Mouse (Mus musculus) small intestine, adult 2 months (tissue): ENCODE results near the gene R3hdm1.

Experiments used
- CTCF ChIP-seq: fragments of 200-500 bp; IDR thresholded peaks from 2 replicates; pipeline ENCODE4 v1.5.1; 2012; ENCODE audit warnings: low read depth, mild to moderate bottlenecking, control low read depth, inconsistent platforms, low read length, moderate library complexity, mixed read lengths; ENCODE audit not compliant: insufficient replicate concordance, insufficient read length; ENCODE audit errors: extremely low read depth
- POLR2A ChIP-seq: fragments of 200-500 bp; IDR thresholded peaks from 2 replicates; pipeline ENCODE4 v1.6.1; 2012; ENCODE audit warnings: low read depth, mild to moderate bottlenecking, control low read depth, inconsistent platforms, low read length, moderate library complexity

DNA sequence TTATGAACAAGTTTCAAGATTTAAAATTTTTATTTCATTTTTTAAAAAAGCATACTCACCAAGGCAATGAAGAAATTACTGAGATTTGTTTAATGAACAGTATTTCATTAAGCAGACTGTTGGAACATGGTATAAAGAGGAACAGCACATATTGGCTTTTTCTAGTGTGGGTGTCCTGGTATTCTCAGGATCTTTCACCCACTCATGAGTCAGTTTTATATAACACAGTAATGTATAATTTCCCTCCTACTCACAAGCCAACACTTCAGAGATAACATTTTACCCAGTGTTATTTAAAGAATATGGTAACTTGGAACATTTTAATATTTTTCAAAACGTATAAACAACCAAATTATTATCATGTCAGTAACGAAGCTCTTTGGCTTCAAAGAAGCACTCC, 25.3 kb upstream of the R3hdm1 start:
- TF ChIP-seq POLR2A = no peak
- no peak for TF ChIP-seq CTCF
